Mouse (Mus musculus) left cerebral cortex, postnatal 36 days (tissue): ENCODE data around the gene Slc1a3. TPM values are rescaled to one million over a fixed set of nuclear protein-coding genes. Genes with fewer than 3 reads are reported as not detected.

Experiments
- total RNA-seq, 2 experiments: library from RNA; stranded (reverse); gene quantifications; 2 replicates each; pipeline ENCODE4 v1.2.3; 2021

The Slc1a3 gene
- total RNA-seq, 2 experiments from 2014 or later = 311 to 320 TPM

Other genes starting within 250 kb of the Slc1a3 start
- gene Gm2310, start 190.8 kb downstream of the Slc1a3 start, total RNA-seq = not detected